Mouse (Mus musculus): ENCODE measurements around the gene Mdfi.

DNA sequence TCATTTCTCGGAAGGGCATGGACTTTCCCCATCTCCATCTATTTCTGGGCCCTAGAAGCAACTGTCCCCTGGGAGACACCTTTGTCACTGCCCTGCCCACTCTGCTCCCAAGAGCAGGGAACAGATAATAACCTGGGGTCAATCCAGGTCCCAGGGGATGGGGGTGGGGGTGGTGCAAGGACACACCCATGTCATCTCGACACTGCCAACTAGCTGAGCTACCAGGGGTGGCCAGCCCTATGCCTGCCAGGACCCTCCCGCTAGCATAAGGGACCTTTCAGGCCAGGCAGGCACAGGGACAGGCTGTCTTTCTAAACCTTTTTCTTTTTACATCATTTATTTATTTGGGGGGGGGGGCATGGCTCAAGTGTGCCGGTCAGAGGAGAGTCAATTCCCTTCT, 28.5 kb upstream of the Mdfi start:
- TF ChIP-seq CTCF (IDR thresholded peaks at IDR 0.05; ENCODE audit: low read depth) (no peak), EP300 (IDR thresholded peaks at IDR 0.05; ENCODE audit: low read depth) (no peak)
